Mouse (Mus musculus) urinary bladder, postnatal 10 days (tissue): ENCODE measurements around the gene Psph.

ENCODE experiments used
- DNase-seq: peaks from one replicate; pipeline ENCODE4 v3.0.0; 2022; ENCODE audit warnings: low spot score

The Psph gene

GRCm38 (mm10) chr5:129731021-129731420 is 56.2 kb downstream of the Psph start:
- DNase-seq: no peak

DNA sequence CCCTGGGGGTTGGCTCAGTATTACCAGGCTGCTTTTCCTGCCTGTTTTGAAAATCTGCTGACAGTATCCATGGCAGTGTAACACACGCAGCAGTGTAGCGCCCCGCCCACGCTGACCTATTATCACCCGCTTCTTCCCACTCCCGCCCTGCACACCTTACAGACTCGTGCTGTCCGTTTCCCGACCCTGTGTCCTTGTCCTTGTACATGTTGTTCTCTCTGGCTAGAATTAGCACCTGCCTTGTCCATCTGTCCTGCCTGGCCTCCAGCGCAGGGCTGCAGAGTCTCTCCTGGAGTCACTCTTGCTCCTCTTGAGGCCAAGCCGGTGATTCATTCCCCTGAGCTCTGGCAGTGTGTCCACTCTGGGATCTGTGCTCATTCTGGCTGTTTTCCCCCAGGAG is 56.9 kb downstream of the Psph start:
- DNase-seq: no peak

DNA sequence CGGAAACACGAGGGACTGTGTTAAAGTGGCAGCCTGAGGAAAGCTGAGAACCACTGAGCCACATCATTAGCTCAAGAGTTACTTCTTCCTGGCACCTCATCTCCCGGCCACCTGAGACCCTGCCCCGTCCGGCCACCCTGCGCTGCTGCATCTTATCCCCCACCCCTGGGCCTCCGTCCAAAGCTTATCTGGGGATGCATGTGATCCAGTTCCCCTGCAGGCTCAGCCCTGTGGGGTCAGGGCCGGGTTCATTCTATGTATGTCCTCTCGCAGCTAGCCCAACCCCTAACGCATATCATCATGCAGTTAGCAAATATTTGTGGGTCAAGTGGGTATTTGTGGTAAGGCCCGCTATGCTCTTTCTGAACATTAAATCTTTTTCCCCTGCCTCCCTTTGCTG is 58.0 kb downstream of the Psph start:
- no peak for DNase-seq

DNA sequence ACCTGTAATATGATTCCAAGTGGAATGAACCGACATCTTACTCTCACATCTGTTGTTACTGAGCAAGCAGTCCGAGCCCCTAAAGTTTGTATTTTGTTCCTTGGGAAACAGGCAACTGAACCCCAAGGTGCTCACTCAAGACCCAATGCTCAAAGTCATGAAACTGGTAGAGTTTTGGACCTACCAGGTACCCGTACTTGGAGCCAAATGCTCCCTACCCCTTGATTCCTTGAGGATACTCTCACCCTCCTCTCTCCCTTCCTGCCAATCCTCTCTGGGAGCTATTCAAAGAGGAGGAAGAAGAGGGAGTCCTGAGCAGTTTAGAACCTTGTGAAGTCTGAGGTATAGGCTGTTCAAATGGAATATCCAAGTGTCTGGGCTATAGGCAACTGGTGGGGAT is 60.5 kb downstream of the Psph start:
- DNase-seq: no peak

- DNase-seq: no peak
Measured at GRCm38 (mm10) chr5:129725774-129726392, 61.4 kb downstream of the Psph start.

GRCm38 (mm10) chr5:129724834-129725773 is 62.1 kb downstream of the Psph start, which contains the start of gene Nipsnap2:
Gene Nipsnap2 (plus strand): TSS chr5:129725063.
- peak; percentile 62 for DNase-seq

DNA sequence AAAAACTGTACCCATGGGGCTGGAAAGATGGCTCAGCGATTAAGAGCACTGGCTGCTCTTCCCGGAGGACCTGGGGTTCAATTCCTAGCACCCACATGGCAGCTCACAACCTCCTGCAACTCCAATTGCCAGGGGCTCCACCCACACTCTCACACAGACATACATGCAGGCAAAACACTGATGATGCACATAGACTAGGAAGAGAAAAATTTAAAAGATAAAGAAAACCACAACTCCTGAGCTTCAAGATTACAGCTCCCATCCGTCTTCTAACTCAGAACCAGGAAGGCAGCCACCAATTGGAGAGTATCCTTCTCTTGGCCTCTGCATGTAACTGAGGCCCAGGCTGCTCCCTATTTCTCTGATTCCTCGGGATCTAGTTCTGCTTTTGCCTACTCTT is 63.0 kb downstream of the Psph start:
- DNase-seq: no peak

DNA sequence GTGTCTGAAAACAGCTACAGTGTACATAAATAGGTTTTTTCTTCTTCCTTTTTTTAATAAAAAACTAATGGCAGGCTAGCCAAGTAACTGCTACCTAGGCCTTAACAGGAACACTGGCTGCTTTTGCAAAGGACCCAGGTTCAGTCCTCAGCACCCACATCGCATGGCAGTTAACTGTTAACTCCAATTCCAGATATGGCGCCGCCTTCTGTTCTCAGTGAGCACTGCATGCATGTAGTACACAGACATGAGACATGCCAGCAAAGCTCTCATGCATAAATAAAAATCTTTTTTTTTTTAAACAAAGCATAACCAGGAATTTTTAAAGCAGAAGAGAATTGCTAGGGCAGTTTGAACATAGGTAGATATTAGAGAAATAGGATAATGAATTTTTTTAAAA is 67.1 kb downstream of the Psph start:
- DNase-seq: no peak

DNA sequence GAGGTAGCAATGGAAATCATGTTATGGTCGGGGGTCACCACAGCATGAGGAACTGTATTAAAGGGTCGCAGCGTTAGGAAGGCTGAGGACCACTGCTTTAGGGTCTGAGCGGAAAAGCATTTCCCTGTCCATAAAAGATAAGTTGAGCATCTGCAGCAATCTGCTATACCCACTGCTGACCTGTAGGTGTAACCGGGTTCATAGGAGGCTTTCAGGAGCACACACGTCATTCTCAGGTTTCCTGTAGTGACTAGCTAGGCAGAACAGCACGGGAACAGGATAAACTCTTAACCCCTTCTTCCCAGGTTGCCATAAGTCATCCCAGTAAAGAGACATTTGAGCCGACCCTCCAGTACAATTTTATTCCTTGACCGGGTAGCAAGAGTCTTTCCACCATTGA is 70.2 kb downstream of the Psph start:
- DNase-seq: no peak
